Mouse (Mus musculus) mouse embryonic stem cell (cell line): Measurements from ENCODE around the gene Ezh2.
"Not testable (repeated sequence)": the region's sequence is repeated elsewhere in the genome, so short reads cannot be mapped to it uniquely, and the experiment has no call there.

Source experiments
- in situ Hi-C, 2 experiments: fragments of 300-500 bp; cut with MboI; formaldehyde crosslinking; loops; 1 replicate in 1 of 2; 3 replicates in 1 of 2; pipeline ENCODE4 v1.14.3; 2019 to 2020; ENCODE audit warnings: low sequenced_read_pairs in 2 of 2, low pct_unique_long_range_greater_than_20kb in 1 of 2, mixed read lengths in 1 of 2; ENCODE audit not compliant: unreplicated experiment in 1 of 2

Ezh2 gene

DNA sequence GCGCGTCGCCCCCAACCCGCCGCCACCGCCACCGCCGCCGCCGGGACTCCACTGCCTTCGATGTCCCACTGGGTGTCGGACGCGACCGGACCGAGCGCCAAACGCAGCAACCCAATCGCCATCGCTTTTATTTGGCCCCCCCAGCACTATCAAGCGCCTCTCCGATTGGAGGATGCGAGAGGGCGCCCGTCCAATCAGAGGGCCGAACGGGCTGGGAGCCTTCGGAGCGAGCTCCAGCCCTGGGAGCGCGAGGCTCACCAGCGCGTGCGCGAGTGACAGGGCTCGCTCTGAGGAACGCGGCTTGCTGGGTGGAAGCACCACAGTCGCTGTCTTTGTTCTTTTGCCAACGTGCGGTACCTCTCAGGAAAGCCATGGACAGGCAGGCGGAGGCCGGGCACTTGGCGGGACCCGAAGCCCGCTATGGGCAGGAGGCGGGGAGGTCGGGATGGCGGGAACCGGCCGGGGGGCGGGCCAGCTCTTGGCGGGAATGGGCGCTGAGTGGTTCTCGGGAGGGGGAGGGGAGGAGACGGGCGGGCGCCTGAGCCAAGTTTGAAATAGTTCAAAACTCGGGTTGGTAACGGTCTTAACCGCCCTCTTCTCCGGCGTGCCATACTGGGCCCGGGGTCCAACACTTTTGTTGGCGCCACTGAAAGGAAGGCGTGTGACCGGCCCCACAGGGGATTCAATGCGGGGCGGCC lies at the start of gene Ezh2:
Gene Ezh2 (minus strand): TSS at position 416 of the 698 bp plus-strand sequence.
- in situ Hi-C loops: no loop called here

GRCm38 (mm10) chr6:47636527-47637076 lies 41.5 kb upstream of the Ezh2 start:
- in situ Hi-C loops: no loop called here

DNA sequence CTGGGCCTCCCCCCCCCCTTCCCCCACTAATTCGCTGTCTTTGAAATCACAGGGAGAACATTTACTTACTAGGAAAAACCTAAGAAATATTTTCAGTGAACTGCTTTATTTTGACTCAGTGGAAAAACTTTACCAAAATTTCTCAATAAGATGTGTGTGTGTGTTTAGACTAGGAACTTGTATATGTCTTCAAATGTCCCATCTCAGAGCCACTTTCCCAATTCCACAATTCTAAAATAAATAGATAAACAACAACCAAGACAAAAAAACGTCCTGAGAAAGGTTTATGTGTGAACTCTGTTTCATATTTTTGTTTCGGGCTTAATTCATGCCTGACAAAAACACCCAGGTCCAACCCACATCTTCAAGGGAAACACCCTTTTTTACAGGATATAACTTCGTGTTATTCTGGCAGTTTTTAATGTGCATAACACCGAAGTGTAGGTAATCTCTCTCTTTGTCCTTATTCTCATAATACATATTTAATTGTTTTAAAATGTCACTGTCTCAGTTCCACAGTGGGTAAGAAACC lies 40.9 kb upstream of the Ezh2 start:
- in situ Hi-C loops: no loop called here

- in situ Hi-C loops: no loop called here
Observed at GRCm38 (mm10) chr6:47635207-47635994, 40.3 kb upstream of the Ezh2 start.

DNA sequence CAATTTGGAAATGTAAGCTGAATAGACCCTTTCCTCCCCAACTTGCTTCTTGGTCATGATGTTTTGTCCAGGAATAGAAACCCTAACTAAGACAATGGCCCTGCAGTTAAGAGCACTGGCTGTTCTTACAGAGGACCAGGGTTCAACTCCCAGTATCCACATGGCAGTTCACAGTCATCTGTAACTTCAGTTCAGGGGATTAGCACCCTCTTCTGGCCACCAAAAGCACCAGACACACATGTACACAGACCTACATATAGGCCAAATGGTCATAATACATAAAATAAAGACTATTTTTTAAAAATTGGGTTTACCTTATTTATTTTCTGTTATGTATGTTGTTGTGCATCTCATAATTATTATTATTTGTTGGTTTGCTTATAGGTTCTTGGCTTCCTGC lies 38.3 kb upstream of the Ezh2 start:
- in situ Hi-C loops: no loop called here

- in situ Hi-C loops: not testable (repeated sequence)
Observed at GRCm38 (mm10) chr6:47630061-47630460, 34.9 kb upstream of the Ezh2 start.

DNA sequence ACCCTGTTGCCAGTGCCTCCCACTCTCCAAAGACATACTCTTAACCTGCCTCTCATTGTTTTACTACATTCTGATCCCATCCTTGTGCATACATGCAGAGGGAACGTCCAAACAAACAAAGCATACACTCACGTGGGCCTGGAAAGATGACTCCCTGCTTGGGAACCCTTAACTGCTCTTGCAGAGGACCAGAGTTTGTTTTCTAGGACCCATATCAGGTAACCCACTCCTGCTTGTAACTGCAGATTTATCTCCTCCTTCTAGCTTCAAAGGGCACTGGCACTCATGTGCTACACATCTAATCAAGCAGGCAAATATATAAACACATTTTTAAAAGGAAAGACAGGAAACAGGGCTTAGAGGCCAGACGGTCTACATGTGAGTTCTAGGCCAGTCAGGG lies 32.8 kb upstream of the Ezh2 start:
- in situ Hi-C loops: no loop called here

GRCm38 (mm10) chr6:47626976-47627375 lies 31.8 kb upstream of the Ezh2 start:
- in situ Hi-C loops: not testable (repeated sequence)

GRCm38 (mm10) chr6:47621039-47621438 lies 25.9 kb upstream of the Ezh2 start:
- in situ Hi-C loops: no loop called here

DNA sequence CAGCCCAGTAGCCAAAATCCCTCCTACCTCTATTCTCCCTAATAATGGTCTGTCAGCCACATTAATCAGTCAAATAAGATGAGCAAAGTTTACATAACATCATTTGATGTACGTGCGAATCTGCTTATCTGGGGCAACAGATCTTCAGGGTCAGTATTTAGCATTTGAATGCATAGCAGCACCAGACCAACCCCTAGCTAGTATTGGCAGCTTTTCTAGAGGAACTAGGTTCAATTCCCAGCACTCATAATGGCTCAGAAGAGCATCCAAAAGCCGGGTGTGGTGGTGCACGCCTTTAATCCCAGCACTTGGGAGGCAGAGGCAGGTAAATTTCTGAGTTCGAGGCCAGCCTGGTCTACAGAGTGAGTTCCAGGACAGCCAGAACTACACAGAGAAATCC lies 13.2 kb upstream of the Ezh2 start:
- in situ Hi-C loops: not testable (repeated sequence)

- in situ Hi-C loops: no loop called here
Observed at GRCm38 (mm10) chr6:47601931-47602330, 6.8 kb upstream of the Ezh2 start.

DNA sequence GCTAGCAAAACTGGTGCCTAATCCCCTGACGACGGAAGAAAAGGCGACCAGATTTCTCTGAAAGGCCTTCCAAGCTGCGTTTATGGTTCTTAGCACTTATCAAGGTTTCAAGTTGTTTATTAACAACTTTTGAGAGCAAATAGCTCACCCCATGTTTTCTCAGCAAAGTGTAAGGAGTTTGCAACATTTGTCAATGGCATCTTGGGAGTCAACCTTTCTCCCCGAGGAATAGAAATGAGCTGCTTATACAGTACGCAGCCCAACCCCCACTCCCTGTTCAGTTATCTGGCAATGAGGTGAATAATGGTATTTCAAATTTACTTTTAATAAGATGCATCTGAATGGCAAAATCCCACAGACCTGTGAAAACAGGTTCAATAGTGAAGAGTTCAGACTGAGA lies 555 bp upstream of the Ezh2 start:
- in situ Hi-C loops: no loop called here

DNA sequence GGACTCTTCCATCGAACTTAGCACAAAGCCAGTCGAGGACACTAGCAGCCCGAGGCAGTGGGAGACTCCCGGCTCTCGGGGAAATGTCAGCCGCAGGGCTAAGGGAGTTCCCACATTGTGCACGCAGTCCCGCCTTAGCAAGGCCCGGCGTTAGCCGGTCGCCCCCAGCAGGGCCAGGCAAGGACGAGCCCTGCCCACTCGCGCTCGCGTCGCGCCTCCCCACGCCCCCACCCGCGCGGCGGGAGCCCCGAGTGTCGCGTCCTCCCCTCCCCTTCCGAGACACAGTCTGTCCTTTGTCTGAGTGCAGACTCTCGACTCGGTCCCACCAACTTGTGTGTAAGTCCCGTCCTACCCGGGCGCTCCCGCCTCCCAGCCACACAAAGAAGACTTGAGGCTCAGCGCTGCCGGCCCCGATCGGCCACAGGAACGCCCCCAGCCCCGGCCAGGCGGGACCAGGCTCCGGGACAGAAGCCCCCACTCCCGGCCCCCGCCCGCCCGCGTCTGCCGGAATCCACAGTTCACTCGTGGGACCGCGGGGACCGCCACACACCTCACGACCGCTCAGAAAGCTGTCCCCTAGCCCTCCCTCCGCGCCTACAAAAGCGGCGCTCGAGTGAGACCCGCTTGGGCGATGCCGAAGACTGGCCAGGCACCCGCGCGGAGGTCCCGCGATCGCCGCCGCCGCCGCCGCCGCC lies 853 bp downstream of the Ezh2 start:
- in situ Hi-C loops: no loop called here

DNA sequence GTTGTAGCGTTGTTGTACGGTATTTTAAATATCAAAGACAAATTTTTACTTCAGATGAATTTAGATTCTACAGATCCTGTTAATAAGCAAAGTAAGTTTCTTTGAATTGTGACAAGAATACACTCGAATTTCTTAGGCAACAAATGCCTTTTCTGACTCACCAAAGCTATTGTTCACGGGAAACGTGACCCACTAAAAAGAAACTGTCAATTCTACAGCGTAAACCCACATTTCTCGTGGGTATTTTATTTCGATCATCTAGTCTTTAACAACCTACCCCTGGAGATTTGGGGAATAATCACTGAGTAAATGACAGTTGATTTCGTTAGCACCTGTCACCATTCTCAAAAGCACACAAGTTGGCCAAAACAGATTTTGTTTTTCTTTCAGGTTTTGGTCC lies 1.6 kb downstream of the Ezh2 start:
- in situ Hi-C loops: no loop called here

- in situ Hi-C loops: not testable (repeated sequence)
Observed at GRCm38 (mm10) chr6:47587332-47587731, 7.8 kb downstream of the Ezh2 start.

DNA sequence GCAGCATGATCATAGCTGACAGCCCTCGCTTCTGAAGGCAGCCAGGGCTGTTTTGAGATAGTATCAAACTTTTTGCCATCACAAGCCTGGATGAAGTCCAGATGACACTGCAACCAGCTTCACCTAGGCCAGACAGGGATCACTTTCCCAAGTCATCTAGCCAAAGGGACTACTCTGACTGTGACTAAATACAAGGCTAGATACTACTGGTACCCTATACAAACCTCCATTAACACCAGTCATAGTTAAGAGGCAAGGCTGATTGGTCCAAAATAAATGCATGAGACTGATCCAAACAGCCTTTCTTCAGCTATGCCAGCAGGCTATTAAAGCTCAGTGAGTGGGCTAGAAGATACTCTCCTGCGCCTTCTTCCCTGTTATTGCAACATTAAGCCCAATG lies 22.3 kb downstream of the Ezh2 start:
- in situ Hi-C loops: no loop called here

- in situ Hi-C loops: no loop called here
Observed at GRCm38 (mm10) chr6:47565326-47566035, 29.7 kb downstream of the Ezh2 start.

- in situ Hi-C loops: no loop called here
Observed at GRCm38 (mm10) chr6:47561426-47561825, 33.7 kb downstream of the Ezh2 start.
